Mouse (Mus musculus) right cerebral cortex, adult 18-20 months (tissue): ENCODE data around the gene Tmem179.

Experiments used
- DNase-seq: peaks from one replicate; pipeline ENCODE4 v3.0.0; 2022; ENCODE audit warnings: mixed read lengths

The Tmem179 gene

DNA sequence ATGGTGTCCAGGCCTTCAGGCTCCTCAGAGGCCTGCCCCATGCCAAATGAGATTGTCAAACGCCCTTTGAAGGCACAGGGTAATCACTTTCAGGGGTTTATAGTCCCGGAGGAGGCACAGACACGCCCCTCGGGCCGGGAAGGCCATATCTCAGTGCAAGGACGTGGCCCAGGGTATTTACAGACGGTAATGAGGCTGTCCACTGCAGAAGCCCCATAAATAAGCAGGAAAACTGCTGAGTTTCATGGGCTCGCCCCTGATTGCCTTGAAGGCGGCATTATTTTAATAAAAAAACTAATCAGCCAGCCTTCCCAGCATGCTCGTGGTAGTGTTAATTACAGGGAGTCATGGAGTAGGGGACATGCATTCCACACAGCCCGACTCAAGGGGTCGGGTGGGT is 54.1 kb downstream of the Tmem179 start:
- DNase-seq: no peak

DNA sequence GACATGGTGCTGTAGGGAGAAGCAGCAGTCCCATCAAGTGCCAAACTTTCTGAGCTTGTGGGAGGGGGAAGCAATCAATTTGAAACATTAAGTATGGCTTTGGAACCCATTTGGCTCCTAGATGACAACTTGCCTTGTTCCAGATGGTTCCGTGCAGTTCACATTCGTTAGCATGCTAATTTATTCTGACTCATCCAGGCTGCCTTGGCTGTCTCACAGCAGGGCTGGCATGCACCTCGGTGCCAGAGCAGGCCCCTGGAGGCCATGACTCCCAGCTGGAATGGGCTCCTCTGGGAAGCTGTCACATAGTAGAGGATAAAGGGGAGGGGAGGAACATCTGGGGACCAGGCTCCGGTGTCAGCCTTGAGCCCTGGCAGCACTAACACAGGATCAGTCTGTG is 58.7 kb downstream of the Tmem179 start:
- peak; percentile 83 for DNase-seq

DNA sequence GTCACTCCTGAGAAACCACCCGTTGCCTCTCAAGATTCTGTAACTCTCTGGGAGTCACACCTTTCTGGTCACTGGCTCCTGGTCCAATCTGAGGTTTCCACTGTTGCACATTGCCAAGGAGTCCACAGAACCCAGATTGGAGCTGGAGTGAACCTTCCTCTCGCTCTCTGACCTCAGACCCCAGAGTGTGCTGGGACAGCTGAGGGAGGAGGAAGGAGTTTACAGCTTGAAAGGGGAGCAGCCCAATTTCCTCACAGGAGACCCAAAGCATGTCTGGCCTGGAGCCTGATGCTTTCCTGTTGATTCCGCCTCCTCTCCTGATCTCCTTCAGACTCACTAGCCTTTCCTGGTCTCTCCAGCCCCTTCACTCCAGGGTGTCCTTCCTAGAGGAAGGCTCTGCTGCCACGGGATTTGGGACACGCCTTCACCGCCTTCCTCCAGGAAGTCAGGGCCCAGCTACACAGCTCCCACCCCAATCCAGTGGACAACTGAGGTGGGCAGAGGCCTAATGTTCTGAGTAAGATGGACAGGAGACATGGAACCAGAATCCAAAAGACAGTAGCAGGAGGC is 60.3 kb downstream of the Tmem179 start:
- DNase-seq: no peak

DNA sequence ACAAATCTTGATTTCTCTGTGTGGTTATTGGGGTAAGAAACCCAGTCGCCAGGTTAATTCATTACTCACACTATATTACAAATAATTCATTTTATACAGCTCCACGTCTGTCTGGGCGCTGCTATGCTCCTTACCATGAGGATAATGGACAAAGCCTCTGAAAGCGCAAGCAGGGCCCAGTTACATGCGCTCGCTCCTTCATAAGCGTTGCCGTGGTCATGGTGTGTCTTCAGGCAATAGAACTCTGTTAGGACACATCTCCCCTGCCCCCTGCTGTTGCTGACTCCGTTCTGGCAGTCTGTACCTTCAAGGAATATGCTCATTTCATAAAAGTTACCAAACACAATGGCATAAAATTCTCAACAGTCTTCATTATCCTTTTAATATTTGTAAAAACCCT is 64.7 kb downstream of the Tmem179 start:
- no peak for DNase-seq

DNA sequence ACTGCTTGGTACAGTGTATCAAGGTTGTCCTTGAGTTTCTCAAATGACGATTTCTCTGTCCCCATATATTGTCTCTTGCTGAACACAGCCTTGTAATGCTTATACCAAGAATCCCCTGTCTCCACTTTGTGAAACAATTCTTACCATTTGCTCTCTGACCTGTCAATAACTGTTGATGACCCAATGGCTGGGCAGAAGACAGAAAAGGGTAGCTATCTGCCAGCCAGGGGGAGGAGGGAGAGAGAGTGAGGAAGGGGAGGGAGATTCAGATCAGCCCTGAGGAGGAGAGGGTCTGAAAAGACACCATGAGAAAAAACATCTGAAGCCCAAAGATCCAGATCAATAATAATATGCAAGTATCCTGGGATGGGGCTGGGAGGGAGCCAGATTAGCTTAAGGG is 65.2 kb downstream of the Tmem179 start:
- DNase-seq: no peak

DNA sequence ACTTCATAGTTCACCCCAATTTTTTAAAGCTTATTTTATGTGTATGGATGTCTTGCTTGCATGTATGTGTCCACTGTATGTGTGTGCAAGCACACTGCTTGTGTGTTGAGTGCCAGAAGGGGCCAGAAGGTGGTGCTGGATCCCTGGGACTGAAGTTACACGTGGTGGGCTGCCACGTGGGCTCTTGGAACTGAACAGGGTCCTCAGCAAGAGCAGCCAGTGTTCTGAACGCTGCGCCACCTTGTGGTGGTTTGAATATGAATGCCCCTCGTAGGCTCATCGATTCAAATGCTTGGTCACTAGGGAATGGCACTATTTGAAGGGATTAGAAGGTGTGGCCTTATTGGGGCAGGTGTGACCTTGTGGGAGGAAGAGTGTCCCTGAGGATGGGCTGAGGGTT is 65.7 kb downstream of the Tmem179 start:
- DNase-seq: no peak
